Mouse (Mus musculus) heart, adult 2 months (tissue): ENCODE measurements around the gene Srgap1. TPM values are rescaled to one million over a fixed set of nuclear protein-coding genes. Genes with fewer than 3 reads are reported as not detected.

Experiments
- DNase-seq, 2 experiments: peaks; one replicate each; pipeline ENCODE4 v3.0.0; 2021
- H3K27ac ChIP-seq: fragments of 200-600 bp; 2 replicates; pipeline ENCODE4 v1.8.1; 2022
- H3K27me3 ChIP-seq: fragments of 200-500 bp; 2 replicates; pipeline ENCODE4 v1.6.1; 2012; ENCODE audit warnings: mild to moderate bottlenecking, low read length, inconsistent platforms, mixed read lengths; ENCODE audit not compliant: control insufficient read depth, insufficient read depth
- H3K36me3 ChIP-seq: fragments of 200-500 bp; 2 replicates; pipeline ENCODE4 v1.6.1; 2012; ENCODE audit warnings: low read length, inconsistent platforms; ENCODE audit not compliant: control insufficient read depth, insufficient read depth
- H3K4me1 ChIP-seq: fragments of 200-500 bp; 2 replicates; pipeline ENCODE4 v1.6.1; 2011; ENCODE audit warnings: low read length; ENCODE audit not compliant: control insufficient read depth, insufficient read depth
- H3K4me3 ChIP-seq: fragments of 200-600 bp; 2 replicates; pipeline ENCODE4 v1.8.1; 2022
- H3K79me2 ChIP-seq: fragments of 200-500 bp; replicated peaks from 2 replicates; pipeline ENCODE4 v1.6.1; 2012; ENCODE audit warnings: mild to moderate bottlenecking, inconsistent platforms, low read length, moderate library complexity, mixed read lengths; ENCODE audit not compliant: control insufficient read depth, insufficient read depth
- H3K9ac ChIP-seq: fragments of 200-500 bp; 2 replicates; pipeline ENCODE4 v1.6.1; 2012; ENCODE audit warnings: low read depth, mild to moderate bottlenecking, control low read depth, inconsistent platforms, low read length, mixed read lengths
- CTCF ChIP-seq: fragments of 200-600 bp; IDR thresholded peaks from 2 replicates; pipeline ENCODE4 v1.8.1; 2022; ENCODE audit warnings: antibody characterized with exemption, mild to moderate bottlenecking, moderate library complexity
- EP300 ChIP-seq: fragments of 200-500 bp; IDR thresholded peaks from 2 replicates; pipeline ENCODE4 v1.6.1; 2011; ENCODE audit warnings: low read depth, low read length, control low read depth; ENCODE audit not compliant: insufficient read depth
- POLR2A ChIP-seq: fragments of 200-500 bp; IDR thresholded peaks from 2 replicates; pipeline ENCODE4 v1.6.1; 2011; ENCODE audit warnings: mild to moderate bottlenecking, low read depth, low read length, control low read depth; ENCODE audit not compliant: insufficient read depth
- WGBS: fragments of 180-500 bp; shearing (Covaris S2); methylation state at CpG from one replicate; pipeline ENCODE4 v1.1.7; 2018; 5-methylcytosine and 5-hydroxymethylcytosine counted together
- intact Hi-C: fragments of 180-260 bp; cut with DNase I; formaldehyde crosslinking; loops from one replicate; pipeline ENCODE4 v1.15.1; 2025
- polyA plus RNA-seq: library from polyadenylated mRNA; depleted of rRNA; stranded (reverse); fragments of >200 nt; gene quantifications from 2 replicates; pipeline ENCODE4 v1.2.3, GENCODE M21; 2012
- total RNA-seq, 2 experiments: library from RNA; stranded (reverse); gene quantifications; 2 replicates each; pipeline ENCODE4 v1.2.3; 2021

Gene Srgap1
- total and polyA plus RNA-seq, 3 experiments, result 1.1 to 2.1 (median 1.3) TPM

DNA sequence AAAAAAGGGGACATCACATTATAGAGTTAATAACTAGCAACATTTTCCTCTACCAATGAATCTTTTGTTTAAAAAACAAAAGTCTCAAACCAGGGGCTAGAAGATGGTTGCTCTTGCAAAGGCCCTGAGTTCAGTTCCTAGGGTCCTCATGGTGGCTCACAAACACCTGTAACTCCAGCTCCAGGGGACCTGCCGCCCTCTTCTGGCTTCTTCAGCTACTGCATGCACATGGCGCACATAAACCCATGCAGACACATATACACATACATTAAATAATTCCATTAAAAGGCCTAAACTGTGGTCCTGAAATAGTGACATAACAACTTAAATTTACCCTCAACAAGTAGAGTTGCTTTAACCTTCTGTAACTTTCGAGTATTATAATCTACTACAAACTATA is 178.9 kb downstream of the Srgap1 start:
- H3K79me2 ChIP-seq, result no peaks in the 10 kb centered on the region
- no peak for DNase-seq
- no peak overlapping the region for H3K4me3 ChIP-seq
- WGBS, result 95% methylated on average over 3 of the region's 3 CpGs
- intact Hi-C loops, result no loop called here
- no peaks in the 10 kb centered on the region for H3K4me1 ChIP-seq
- no peaks in the 10 kb centered on the region for H3K27me3 ChIP-seq
- H3K9ac ChIP-seq, result no peak overlapping the region
- H3K36me3 ChIP-seq, result no peaks in the 10 kb centered on the region; the same call in 1 of the 2 replicates
- TF ChIP-seq POLR2A (no peak), CTCF (no peak; the same call in 1 of the 2 replicates), EP300 (no peak)
- no peak overlapping the region for H3K27ac ChIP-seq

DNA sequence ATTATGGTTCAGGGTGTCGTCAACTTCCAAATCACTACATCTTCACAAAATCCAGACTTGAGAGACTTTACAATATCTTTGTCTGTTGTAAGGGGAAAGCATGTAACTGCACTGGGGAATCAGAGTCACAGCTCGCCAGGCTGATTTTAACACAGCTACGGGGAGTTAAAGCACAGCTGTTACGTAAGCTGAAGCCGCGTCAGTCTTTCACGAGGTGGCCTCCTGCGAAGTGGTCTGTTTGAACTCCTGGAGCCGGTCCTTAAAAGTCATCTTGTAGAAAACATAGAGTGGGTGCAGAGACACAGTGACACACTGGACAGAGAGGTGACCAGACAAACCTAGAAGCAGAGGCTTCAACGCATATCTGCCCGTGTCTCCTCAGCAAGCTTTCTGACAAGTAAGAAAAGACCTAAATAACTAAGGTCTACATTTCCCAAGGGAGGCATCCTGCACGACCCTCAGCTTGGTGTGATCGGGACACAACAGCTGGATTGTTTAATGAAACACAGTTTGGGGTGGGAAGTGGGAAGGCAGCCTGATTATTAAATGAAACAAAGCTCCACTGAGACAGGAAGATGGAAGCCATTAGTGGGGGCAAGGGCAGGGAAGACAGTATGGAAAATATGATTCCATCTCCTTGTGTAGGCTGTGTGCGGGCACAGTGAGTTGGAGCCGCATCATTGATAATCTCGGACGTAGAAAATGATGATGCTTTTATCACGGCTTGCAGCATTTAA is 181.4 kb downstream of the Srgap1 start:
- no peaks in the 10 kb centered on the region for H3K79me2 ChIP-seq
- H3K4me1 ChIP-seq, result no peaks in the 10 kb centered on the region
- no peak overlapping the region for H3K4me3 ChIP-seq
- WGBS, result 64% methylated on average over 18 of the region's 18 CpGs
- H3K27me3 ChIP-seq, result no peaks in the 10 kb centered on the region
- H3K9ac ChIP-seq, result no peak overlapping the region
- H3K36me3 ChIP-seq, result no peaks in the 10 kb centered on the region; the same call in 1 of the 2 replicates
- DNase-seq, result no peak
- TF ChIP-seq CTCF (no peak), POLR2A (no peak), EP300 (no peak)
- intact Hi-C loops, result no loop called here
- H3K27ac ChIP-seq, result no peak overlapping the region

- DNase-seq, result no peak
- no peaks in the 10 kb centered on the region for H3K27me3 ChIP-seq
- no peaks in the 10 kb centered on the region for H3K36me3 ChIP-seq
- no peaks in the 10 kb centered on the region for H3K79me2 ChIP-seq
- H3K4me3 ChIP-seq, result no peak overlapping the region
- H3K4me1 ChIP-seq, result no peaks in the 10 kb centered on the region
- 85% methylated on average over 2 of the region's 2 CpGs for WGBS
- no peak for TF ChIP-seq EP300
- TF ChIP-seq POLR2A, result no peak
- no peak overlapping the region for H3K9ac ChIP-seq
- no peak overlapping the region for H3K27ac ChIP-seq
- intact Hi-C loops, result loop anchor here (5.0 kb wide), 1 partner anchor 46 kb away; no protein-coding TSS in a partner anchor
Measured at GRCm38 (mm10) chr10:121860924-121861323, 186.2 kb downstream of the Srgap1 start.

DNA sequence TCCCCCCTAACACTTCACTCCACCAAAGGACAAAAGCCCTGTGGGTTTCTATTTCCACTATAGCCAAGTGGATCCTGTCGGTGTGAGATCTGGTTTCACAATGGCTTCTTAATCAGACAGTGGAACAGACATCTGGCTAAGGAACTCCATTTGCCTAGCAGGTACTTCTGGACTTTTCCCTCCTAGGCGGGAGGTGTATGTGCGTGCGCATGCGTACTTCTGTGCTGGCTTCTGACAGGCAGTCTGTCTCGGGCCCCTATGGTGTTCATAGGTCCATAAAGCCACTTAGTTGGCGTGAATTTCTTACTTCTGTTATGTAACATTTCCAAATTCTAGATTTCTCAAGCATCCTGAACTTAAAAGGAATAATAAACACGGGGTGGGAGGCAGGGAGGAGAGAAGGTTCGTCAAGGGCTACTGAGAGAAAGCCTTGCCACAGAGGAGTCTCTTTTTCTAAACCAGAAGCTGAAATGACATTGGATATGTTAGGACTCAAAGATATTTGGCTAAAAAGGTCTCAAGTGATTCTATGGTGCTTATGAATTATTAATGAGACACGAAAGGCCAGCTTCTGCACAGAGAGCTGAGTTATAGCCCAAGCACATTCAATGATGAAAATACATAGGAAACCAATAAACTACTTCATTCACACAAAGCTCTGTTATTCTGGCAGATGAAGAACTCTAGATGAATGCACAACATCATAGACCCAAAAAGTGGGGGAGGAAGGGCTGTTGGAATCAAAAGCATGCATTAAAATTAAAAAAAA is 187.1 kb downstream of the Srgap1 start:
- Histone ChIP-seq H3K27me3 (no peaks in the 10 kb centered on the region), H3K79me2 (no peaks in the 10 kb centered on the region), H3K9ac (no peak overlapping the region), H3K4me1 (no peaks in the 10 kb centered on the region), H3K4me3 (no peak overlapping the region), H3K36me3 (no peaks in the 10 kb centered on the region), H3K27ac (no peak overlapping the region)
- WGBS, result 89% methylated on average over 10 of the region's 10 CpGs
- no peak for DNase-seq
- TF ChIP-seq EP300 (no peak), POLR2A (no peak), CTCF (no peak)
- intact Hi-C loops, result loop anchor here (5.0 kb wide), 1 partner anchor 47 kb away; no protein-coding TSS in a partner anchor

DNA sequence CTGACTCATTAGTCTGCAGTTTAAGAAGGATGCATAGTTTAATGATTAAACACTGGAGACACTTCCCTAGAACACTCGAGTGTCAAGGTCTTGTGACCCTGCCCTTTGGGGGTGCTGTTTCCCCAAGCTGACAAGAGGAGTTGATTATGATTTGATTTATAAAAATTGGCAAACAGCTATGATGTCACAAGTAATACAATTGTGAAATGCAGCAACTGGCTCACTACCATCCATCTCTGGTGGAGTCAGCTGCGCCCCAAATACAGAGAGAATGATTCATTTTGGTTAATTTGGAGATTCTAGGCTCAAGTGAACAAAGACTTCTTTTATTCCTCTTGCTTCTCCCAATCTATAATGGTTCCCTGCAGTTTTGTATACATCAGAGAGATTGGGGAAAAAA is 188.2 kb downstream of the Srgap1 start:
- 81% methylated on average over 2 of the region's 2 CpGs for WGBS

DNA sequence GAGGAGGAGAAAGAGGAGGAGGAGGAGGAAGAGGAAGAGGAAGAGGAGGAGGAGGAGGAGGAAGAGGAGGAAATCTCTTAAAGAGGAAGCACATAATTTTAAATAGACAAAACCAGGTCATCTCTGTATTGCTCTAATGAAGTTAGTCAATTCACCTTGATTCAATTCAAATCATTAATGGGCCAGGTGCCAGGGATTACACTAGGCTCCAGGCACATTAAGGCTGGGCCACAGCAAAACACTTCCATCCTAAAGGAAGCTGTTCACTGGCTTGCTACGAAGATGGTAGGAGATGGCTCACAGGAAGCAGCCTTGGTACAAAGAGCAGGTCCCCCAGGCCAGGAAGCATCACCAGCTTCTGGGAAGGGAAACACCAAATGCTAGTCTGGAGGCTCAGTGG is 189.0 kb downstream of the Srgap1 start:
- TF ChIP-seq POLR2A, result no peak
- TF ChIP-seq EP300, result no peak
- 41% methylated on average over 1 of the region's 1 CpGs for WGBS

More for the DNA sequence above, 188.2 kb downstream of the Srgap1 start:
- Histone ChIP-seq H3K36me3 (no peaks in the 10 kb centered on the region), H3K4me1 (no peaks in the 10 kb centered on the region), H3K27ac (no peak overlapping the region), H3K79me2 (no peaks in the 10 kb centered on the region), H3K27me3 (no peaks in the 10 kb centered on the region), H3K9ac (no peak overlapping the region), H3K4me3 (no peak overlapping the region)
- intact Hi-C loops, result no loop called here
- no peak for DNase-seq
- TF ChIP-seq POLR2A (no peak), CTCF (no peak), EP300 (no peak)

More for the DNA sequence above, 189.0 kb downstream of the Srgap1 start:
- H3K36me3 ChIP-seq, result no peaks in the 10 kb centered on the region
- no peaks in the 10 kb centered on the region for H3K79me2 ChIP-seq
- H3K4me3 ChIP-seq, result no peak overlapping the region
- H3K27me3 ChIP-seq, result no peaks in the 10 kb centered on the region
- no peak for DNase-seq
- H3K27ac ChIP-seq, result no peak overlapping the region
- intact Hi-C loops, result no loop called here
- H3K9ac ChIP-seq, result no peak overlapping the region
- H3K4me1 ChIP-seq, result no peaks in the 10 kb centered on the region
